Mouse (Mus musculus) embryonic facial prominence, embryonic 14.5 days (tissue): Measurements from ENCODE around the gene Triobp. TPM values are rescaled to one million over a fixed set of nuclear protein-coding genes. Genes with fewer than 3 reads are reported as not detected.

Source experiments
- ATAC-seq: fragments of 200-750 bp; cut with Nextera tagmentation; 2 replicates; pipeline ENCODE4 v1.8.0; 2017; ENCODE audit warnings: low read depth, moderate number of reproducible peaks, moderate TSS enrichment
- DNase-seq: peaks from one replicate; pipeline ENCODE4 v3.0.0-alpha.2; 2015; ENCODE audit warnings: low spot score
- H3K27ac ChIP-seq: fragments of 300-500 bp; sonication (generic); replicated peaks from 2 replicates; pipeline ENCODE4 v1.5.1; 2014; ENCODE audit warnings: low read depth, mild to moderate bottlenecking, low read length, moderate library complexity
- H3K27me3 ChIP-seq: fragments of 300-500 bp; sonication (generic); replicated peaks from 2 replicates; pipeline ENCODE4 v1.6.1; 2014; ENCODE audit warnings: low read length; ENCODE audit not compliant: control insufficient read depth, insufficient read depth
- H3K36me3 ChIP-seq: fragments of 300-500 bp; sonication (generic); 2 replicates; pipeline ENCODE4 v1.6.1; 2014; ENCODE audit warnings: low read length, mixed read lengths; ENCODE audit not compliant: control insufficient read depth, insufficient read depth
- H3K4me1 ChIP-seq: fragments of 300-500 bp; sonication (generic); 2 replicates; pipeline ENCODE4 v1.6.1; 2014; ENCODE audit warnings: antibody characterized with exemption, low read length; ENCODE audit not compliant: control insufficient read depth, insufficient read depth
- H3K4me2 ChIP-seq: fragments of 300-500 bp; sonication (generic); 2 replicates; pipeline ENCODE4 v1.6.1; 2014; ENCODE audit warnings: low read depth, mild to moderate bottlenecking, low read length, moderate library complexity, mixed read lengths
- H3K4me3 ChIP-seq: fragments of 300-500 bp; sonication (generic); 2 replicates; pipeline ENCODE4 v1.5.1; 2014; ENCODE audit warnings: low read depth, mild to moderate bottlenecking, low read length
- H3K9ac ChIP-seq: fragments of 300-500 bp; sonication (generic); 2 replicates; pipeline ENCODE4 v1.6.1; 2014; ENCODE audit warnings: low read depth, mild to moderate bottlenecking, low read length, moderate library complexity, mixed read lengths
- H3K9me3 ChIP-seq: fragments of 300-500 bp; sonication (generic); 2 replicates; pipeline ENCODE4 v1.6.1; 2016; ENCODE audit warnings: low read length; ENCODE audit not compliant: control insufficient read depth
- WGBS: fragments of 180-500 bp; shearing (Covaris S2); extraction: QIAGEN DNeasy Blood & Tissue Kit; methylation state at CpG from one replicate; pipeline ENCODE4 v1.1.7; 2014; 5-methylcytosine and 5-hydroxymethylcytosine counted together
- polyA plus RNA-seq: library from polyadenylated mRNA; unstranded; fragments of >200 nt; fragmentation: Nextera tagmentation; extraction: Ambion mirVana; gene quantifications from 2 replicates; pipeline ENCODE4 v1.2.1, GENCODE M21; 2014

Gene Triobp
- polyA plus RNA-seq, 1 experiment from 2014 or later = 46.2 TPM

GRCm38 (mm10) chr15:78942663-78943062 lies 4.9 kb upstream of the Triobp start:
- peak; percentile 84 for DNase-seq
- Histone ChIP-seq H3K4me3 (peak overlapping the region; percentile 26), H3K9ac (peak overlapping the region; percentile 35; the same call in 1 of the 2 replicates), H3K4me2 (peak overlapping the region; percentile 48), H3K27ac (no peak overlapping the region), H3K36me3 (peaks cover 43% of the 10 kb centered on the region), H3K9me3 (no peaks in the 10 kb centered on the region), H3K4me1 (0 out of 2 replicates have a peak, but pooled peaks cover 3% of the 10 kb centered on the region), H3K27me3 (no peaks in the 10 kb centered on the region)
- WGBS = 4% methylated on average over 9 of the region's 9 CpGs
- ATAC-seq = peak; percentile 60; the same call in 1 of the 2 replicates

GRCm38 (mm10) chr15:78946232-78946631 lies 1.3 kb upstream of the Triobp start:
- no peak for DNase-seq
- Histone ChIP-seq H3K36me3 (0 out of 2 replicates have a peak, but pooled peaks cover 8% of the 10 kb centered on the region), H3K4me2 (no peak overlapping the region), H3K9me3 (no peaks in the 10 kb centered on the region), H3K4me1 (0 out of 2 replicates have a peak, but pooled peaks cover 9% of the 10 kb centered on the region), H3K27me3 (no peaks in the 10 kb centered on the region), H3K9ac (no peak overlapping the region), H3K4me3 (no peak overlapping the region), H3K27ac (no peak overlapping the region)
- no peak for ATAC-seq
- WGBS = 78% methylated on average over 7 of the region's 7 CpGs

- Histone ChIP-seq H3K9me3 (no peaks in the 10 kb centered on the region), H3K27ac (peak overlapping the region; percentile 49; the same call in 1 of the 2 replicates), H3K4me3 (peak overlapping the region; percentile 54), H3K4me2 (peak overlapping the region; percentile 77), H3K9ac (peak overlapping the region; percentile 66), H3K36me3 (no peaks in the 10 kb centered on the region), H3K4me1 (0 out of 2 replicates have a peak, but pooled peaks cover 6% of the 10 kb centered on the region), H3K27me3 (no peaks in the 10 kb centered on the region)
- DNase-seq (no peak), ATAC-seq (no peak)
- WGBS = 5% methylated on average over 11 of the region's 11 CpGs
Measured at GRCm38 (mm10) chr15:78948152-78948725, 715 bp downstream of the Triobp start.

GRCm38 (mm10) chr15:78948883-78949282 lies 1.4 kb downstream of the Triobp start:
- H3K27me3 ChIP-seq = no peaks in the 10 kb centered on the region

GRCm38 (mm10) chr15:78955663-78956062 lies 8.1 kb downstream of the Triobp start:
- no peak overlapping the region for H3K4me2 ChIP-seq
- H3K36me3 ChIP-seq = peaks cover 12% of the 10 kb centered on the region; the same call in 1 of the 2 replicates
- no peaks in the 10 kb centered on the region for H3K27me3 ChIP-seq
- no peak for ATAC-seq
- H3K4me1 ChIP-seq = peaks cover 4% of the 10 kb centered on the region; the same call in 1 of the 2 replicates
- no peak overlapping the region for H3K4me3 ChIP-seq
- no peak for DNase-seq
- no peak overlapping the region for H3K9ac ChIP-seq
- H3K9me3 ChIP-seq = no peaks in the 10 kb centered on the region
- WGBS = 78% methylated on average over 3 of the region's 3 CpGs
- H3K27ac ChIP-seq = no peak overlapping the region

More at GRCm38 (mm10) chr15:78948883-78949282, 1.4 kb downstream of the Triobp start:
- Histone ChIP-seq H3K36me3 (no peaks in the 10 kb centered on the region), H3K4me3 (no peak overlapping the region; the same call in 1 of the 2 replicates), H3K9ac (no peak overlapping the region), H3K9me3 (no peaks in the 10 kb centered on the region), H3K4me1 (0 out of 2 replicates have a peak, but pooled peaks cover 6% of the 10 kb centered on the region), H3K4me2 (peak overlapping the region; percentile 77; the same call in 1 of the 2 replicates), H3K27ac (no peak overlapping the region)
- DNase-seq (no peak), ATAC-seq (no peak)
- 97% methylated on average over 3 of the region's 3 CpGs for WGBS

GRCm38 (mm10) chr15:78956351-78956750 lies 8.8 kb downstream of the Triobp start:
- Histone ChIP-seq H3K36me3 (peaks cover 12% of the 10 kb centered on the region; the same call in 1 of the 2 replicates), H3K27ac (0 out of 2 replicates have a peak overlapping the region, but pooled peaks have one; percentile 49), H3K4me1 (peaks cover 4% of the 10 kb centered on the region; the same call in 1 of the 2 replicates), H3K4me2 (no peak overlapping the region), H3K27me3 (no peaks in the 10 kb centered on the region), H3K9ac (no peak overlapping the region), H3K9me3 (no peaks in the 10 kb centered on the region), H3K4me3 (no peak overlapping the region)
- ATAC-seq (no peak), DNase-seq (no peak)
- 74% methylated on average over 4 of the region's 4 CpGs for WGBS

GRCm38 (mm10) chr15:78957021-78957420 lies 9.5 kb downstream of the Triobp start:
- no peak overlapping the region; the same call in 1 of the 2 replicates for H3K4me2 ChIP-seq
- H3K9ac ChIP-seq = peak overlapping the region; percentile 9; the same call in 1 of the 2 replicates
- DNase-seq (peak; percentile 40), ATAC-seq (peak; percentile 73; the same call in 1 of the 2 replicates)
- H3K27me3 ChIP-seq = no peaks in the 10 kb centered on the region
- H3K4me3 ChIP-seq = no peak overlapping the region
- WGBS = 55% methylated on average over 13 of the region's 15 CpGs
- H3K9me3 ChIP-seq = no peaks in the 10 kb centered on the region
- H3K4me1 ChIP-seq = peaks cover 4% of the 10 kb centered on the region; the same call in 1 of the 2 replicates
- peak overlapping the region; percentile 49 for H3K27ac ChIP-seq
- H3K36me3 ChIP-seq = peaks cover 12% of the 10 kb centered on the region; the same call in 1 of the 2 replicates

GRCm38 (mm10) chr15:78959537-78959936 lies 12.0 kb downstream of the Triobp start:
- no peak for DNase-seq
- WGBS = 89% methylated on average over 11 of the region's 11 CpGs
- Histone ChIP-seq H3K36me3 (peaks cover 12% of the 10 kb centered on the region; the same call in 1 of the 2 replicates), H3K9ac (no peak overlapping the region), H3K4me1 (peaks cover 4% of the 10 kb centered on the region; the same call in 1 of the 2 replicates), H3K9me3 (no peaks in the 10 kb centered on the region), H3K4me3 (no peak overlapping the region), H3K27ac (no peak overlapping the region), H3K27me3 (no peaks in the 10 kb centered on the region), H3K4me2 (no peak overlapping the region)
- ATAC-seq = no peak
